Mouse (Mus musculus) hindbrain, embryonic 15.5 days (tissue): ENCODE measurements around the gene Ubxn2a. TPM values are rescaled to one million over a fixed set of nuclear protein-coding genes. Genes with fewer than 3 reads are reported as not detected.
A peak's percentile ranks its signal among the peaks of the same experiment; 100 is the strongest.
"Not testable (repeated sequence)": the region's sequence is repeated elsewhere in the genome, so short reads cannot be mapped to it uniquely, and the experiment has no call there.

Experiments
- ATAC-seq: fragments of 200-750 bp; cut with Nextera tagmentation; 2 replicates; pipeline ENCODE4 v1.8.0; 2017; ENCODE audit warnings: low read depth, moderate number of reproducible peaks, moderate TSS enrichment; ENCODE audit not compliant: low FRiP score
- H3K27ac ChIP-seq: fragments of 300-500 bp; sonication (generic); replicated peaks from 2 replicates; pipeline ENCODE4 v1.5.1; 2015; ENCODE audit warnings: mild to moderate bottlenecking, inconsistent platforms
- H3K27me3 ChIP-seq: fragments of 300-500 bp; sonication (generic); 2 replicates; pipeline ENCODE4 v1.6.1; 2015; ENCODE audit warnings: control low read depth, inconsistent platforms
- H3K36me3 ChIP-seq: fragments of 300-500 bp; sonication (generic); 2 replicates; pipeline ENCODE4 v1.6.1; 2015; ENCODE audit warnings: control low read depth, inconsistent platforms
- H3K4me1 ChIP-seq: fragments of 300-500 bp; sonication (generic); replicated peaks from 2 replicates; pipeline ENCODE4 v1.6.1; 2015; ENCODE audit warnings: control low read depth, inconsistent platforms
- H3K4me2 ChIP-seq: fragments of 300-500 bp; sonication (generic); 2 replicates; pipeline ENCODE4 v1.6.1; 2015; ENCODE audit warnings: moderate library complexity, mild to moderate bottlenecking, inconsistent platforms
- H3K4me3 ChIP-seq: fragments of 300-500 bp; sonication (generic); 2 replicates; pipeline ENCODE4 v1.5.1; 2015; ENCODE audit warnings: mild to moderate bottlenecking, inconsistent platforms
- H3K9ac ChIP-seq: fragments of 300-500 bp; sonication (generic); 2 replicates; pipeline ENCODE4 v1.6.1; 2015; ENCODE audit warnings: inconsistent platforms
- H3K9me3 ChIP-seq: fragments of 300-500 bp; sonication (generic); 2 replicates; pipeline ENCODE4 v1.6.1; 2016; ENCODE audit warnings: control low read depth, inconsistent platforms
- WGBS: fragments of 180-500 bp; shearing (Covaris S2); methylation state at CpG from one replicate; pipeline ENCODE4 v1.1.7; 2015; 5-methylcytosine and 5-hydroxymethylcytosine counted together
- polyA plus RNA-seq: library from polyadenylated mRNA; unstranded; fragments of >200 nt; fragmentation: Nextera tagmentation; extraction: Ambion mirVana; gene quantifications from 2 replicates; pipeline ENCODE4 v1.2.1, GENCODE M21; 2015

Gene Ubxn2a
- 44.7 and 46.7 TPM in 2 replicates for polyA plus RNA-seq

- Histone ChIP-seq H3K27ac (peak within 1 kb of the TSS; percentile 87), H3K27me3 (no peaks in the 10 kb centered on the region), H3K4me3 (peak within 1 kb of the TSS; percentile 83), H3K36me3 (no peaks in the 10 kb centered on the region), H3K4me1 (peaks cover 12% of the 10 kb centered on the region; the same call in 1 of the 2 replicates), H3K9me3 (no peaks in the 10 kb centered on the region), H3K4me2 (peak within 1 kb of the TSS; percentile 59), H3K9ac (peak within 1 kb of the TSS; percentile 73)
- peak; percentile 97 for ATAC-seq
- whole genome bisulfite sequencing: under 1% methylated on average over 122 of the region's 125 CpGs
These were observed at the start of gene Ubxn2a for GRCm38 (mm10) chr12:4906951-4907906. TSS of gene Ubxn2a (minus strand) at chr12:4907705.

GRCm38 (mm10) chr12:4953156-4953555 lies 45.7 kb upstream of the Ubxn2a start:
- no peak overlapping the region for H3K4me3 ChIP-seq
- H3K4me2 ChIP-seq: no peak overlapping the region
- no peak for ATAC-seq
- no peaks in the 10 kb centered on the region for H3K4me1 ChIP-seq
- peaks cover 49% of the 10 kb centered on the region for H3K36me3 ChIP-seq
- H3K27ac ChIP-seq: no peak overlapping the region
- no peaks in the 10 kb centered on the region for H3K9me3 ChIP-seq
- no peak overlapping the region for H3K9ac ChIP-seq
- no peaks in the 10 kb centered on the region for H3K27me3 ChIP-seq
- 84% methylated on average over 4 of the region's 4 CpGs for WGBS

GRCm38 (mm10) chr12:4952272-4952671 lies 44.8 kb upstream of the Ubxn2a start:
- peaks cover 51% of the 10 kb centered on the region for H3K36me3 ChIP-seq
- no peak overlapping the region for H3K4me2 ChIP-seq
- WGBS: 90% methylated on average over 1 of the region's 1 CpGs
- no peak overlapping the region for H3K27ac ChIP-seq
- ATAC-seq: no peak
- no peaks in the 10 kb centered on the region for H3K9me3 ChIP-seq
- no peak overlapping the region for H3K9ac ChIP-seq
- no peak overlapping the region for H3K4me3 ChIP-seq
- no peaks in the 10 kb centered on the region for H3K4me1 ChIP-seq
- no peaks in the 10 kb centered on the region for H3K27me3 ChIP-seq

DNA sequence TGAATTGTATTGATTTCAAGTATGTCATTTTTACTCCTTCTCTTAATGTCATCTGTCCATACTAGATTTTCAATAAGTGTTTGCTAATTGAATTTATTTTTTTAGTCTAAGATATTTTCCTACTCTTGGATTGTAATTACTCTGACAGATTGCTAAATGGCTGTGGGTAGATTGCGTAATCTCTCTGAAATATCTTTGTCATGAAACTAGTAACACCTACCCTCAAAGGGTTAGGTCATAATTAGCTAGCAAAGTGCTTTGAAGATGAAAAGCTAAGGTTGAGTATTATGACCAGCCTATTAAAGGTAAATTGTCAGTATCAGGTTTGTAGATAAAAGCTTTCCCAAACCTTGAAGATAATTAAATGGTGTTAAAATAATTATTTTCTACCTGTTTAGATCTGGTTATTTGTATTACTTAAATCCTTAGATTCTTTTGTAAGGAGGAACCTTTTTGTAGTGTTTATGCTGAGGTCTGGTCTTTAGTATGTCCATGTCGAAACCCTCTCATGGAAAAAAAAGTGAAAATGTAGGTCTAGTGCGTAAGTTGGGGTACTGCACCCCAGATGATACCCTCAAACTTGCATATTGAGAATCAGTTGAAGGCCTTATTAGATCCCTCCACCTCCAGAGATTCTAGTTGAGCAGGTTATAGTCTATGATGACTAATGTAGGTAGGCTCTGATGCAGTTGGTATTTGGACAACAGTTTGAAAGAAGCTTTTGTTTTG lies 23.5 kb upstream of the Ubxn2a start:
- Histone ChIP-seq H3K36me3 (no peaks in the 10 kb centered on the region), H3K4me2 (no peak overlapping the region), H3K4me3 (no peak overlapping the region), H3K27me3 (no peaks in the 10 kb centered on the region), H3K9ac (no peak overlapping the region), H3K27ac (no peak overlapping the region), H3K4me1 (no peaks in the 10 kb centered on the region), H3K9me3 (no peaks in the 10 kb centered on the region)
- WGBS: 89% methylated on average over 3 of the region's 3 CpGs
- no peak for ATAC-seq

- Histone ChIP-seq H3K27ac (no peak overlapping the region), H3K9ac (no peak overlapping the region), H3K9me3 (no peaks in the 10 kb centered on the region), H3K4me3 (no peak overlapping the region), H3K27me3 (no peaks in the 10 kb centered on the region), H3K4me1 (no peaks in the 10 kb centered on the region), H3K36me3 (no peaks in the 10 kb centered on the region), H3K4me2 (no peak overlapping the region)
- 93% methylated on average over 2 of the region's 2 CpGs for WGBS
- no peak for ATAC-seq
These were observed 20.7 kb upstream of the Ubxn2a start for GRCm38 (mm10) chr12:4928197-4928596.

DNA sequence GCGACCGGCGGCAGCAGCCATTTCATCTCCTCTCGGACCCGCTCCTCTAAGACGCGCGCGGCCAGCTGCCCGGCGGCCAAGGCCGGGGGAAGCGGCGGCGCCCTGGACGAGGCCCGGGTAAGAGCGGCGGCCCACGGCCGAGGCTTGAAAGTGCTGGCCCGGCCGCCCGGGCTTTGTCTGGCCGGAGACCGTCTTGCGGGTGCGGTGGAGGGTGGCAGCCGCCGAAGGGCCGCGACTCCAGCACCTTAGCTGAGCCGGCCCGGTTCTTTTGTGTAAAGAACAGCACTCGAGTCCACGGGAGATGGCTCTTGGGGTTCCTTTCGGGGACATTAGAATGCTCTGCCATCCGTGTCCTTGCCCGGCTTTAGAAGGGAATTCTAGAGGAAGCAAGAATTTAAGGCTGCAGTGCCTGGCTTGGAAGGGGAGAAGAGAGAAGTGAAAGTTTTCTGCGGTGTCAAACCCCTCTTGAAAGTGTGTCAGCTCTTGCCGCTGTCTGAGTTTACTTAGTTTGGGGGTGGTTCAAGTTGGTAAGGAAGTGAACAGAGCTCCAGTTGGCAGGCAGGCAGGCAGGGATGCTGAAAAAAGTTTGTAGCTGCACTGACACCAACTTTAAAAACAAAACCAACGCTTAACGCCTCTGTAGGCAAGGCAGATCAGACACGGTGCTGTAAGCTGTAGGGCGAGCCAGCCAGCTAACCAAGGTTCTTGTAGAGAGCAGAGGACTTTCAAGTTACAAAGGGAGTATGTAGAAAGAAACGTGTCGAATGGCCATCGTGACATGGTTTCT lies 10.5 kb upstream of the Ubxn2a start:
- ATAC-seq: peak; percentile 43
- H3K4me2 ChIP-seq: peak overlapping the region; percentile 71
- H3K36me3 ChIP-seq: no peaks in the 10 kb centered on the region
- no peaks in the 10 kb centered on the region for H3K9me3 ChIP-seq
- H3K4me1 ChIP-seq: peaks cover 16% of the 10 kb centered on the region
- peak overlapping the region; percentile 99 for H3K27ac ChIP-seq
- H3K4me3 ChIP-seq: peak overlapping the region; percentile 93
- peak overlapping the region; percentile 97 for H3K9ac ChIP-seq
- H3K27me3 ChIP-seq: no peaks in the 10 kb centered on the region
- under 1% methylated on average over 48 of the region's 48 CpGs for whole genome bisulfite sequencing

GRCm38 (mm10) chr12:4916994-4917804 lies 9.7 kb upstream of the Ubxn2a start, which contains the start of gene Atad2b:
TSS of gene Atad2b (plus strand) at chr12:4917353.
- Histone ChIP-seq H3K9me3 (no peaks in the 10 kb centered on the region), H3K36me3 (no peaks in the 10 kb centered on the region), H3K9ac (peak within 1 kb of the TSS; percentile 97), H3K4me2 (peak within 1 kb of the TSS; percentile 71), H3K27ac (peak within 1 kb of the TSS; percentile 99), H3K27me3 (no peaks in the 10 kb centered on the region), H3K4me3 (peak within 1 kb of the TSS; percentile 93), H3K4me1 (peaks cover 16% of the 10 kb centered on the region)
- WGBS: under 1% methylated on average over 73 of the region's 89 CpGs
- ATAC-seq: peak; percentile 98

DNA sequence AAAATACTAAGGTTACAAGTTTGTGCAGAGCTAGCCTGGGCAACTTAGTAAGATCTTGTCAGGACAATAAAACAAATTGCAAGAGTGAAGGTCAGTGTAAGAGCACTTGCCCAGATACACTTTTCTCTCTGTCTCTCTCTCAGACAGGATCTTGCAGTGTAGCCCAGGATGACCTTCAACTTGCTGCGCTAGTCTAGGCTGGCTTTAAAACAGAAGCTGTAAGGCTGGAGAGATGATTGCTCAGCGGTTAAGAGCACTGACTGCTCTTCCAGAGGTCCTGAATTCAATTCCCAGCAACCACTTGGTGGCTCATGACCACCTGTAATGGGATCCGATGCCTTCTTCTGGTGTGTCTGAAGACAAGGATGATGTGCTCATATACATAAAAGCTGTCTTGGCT lies 7.4 kb upstream of the Ubxn2a start:
- no peak overlapping the region for H3K4me2 ChIP-seq
- WGBS: 87% methylated on average over 3 of the region's 3 CpGs
- no peak overlapping the region for H3K27ac ChIP-seq
- H3K9me3 ChIP-seq: no peaks in the 10 kb centered on the region
- H3K9ac ChIP-seq: no peak overlapping the region
- H3K36me3 ChIP-seq: no peaks in the 10 kb centered on the region
- H3K4me1 ChIP-seq: peaks cover 15% of the 10 kb centered on the region
- no peak for ATAC-seq
- H3K27me3 ChIP-seq: no peaks in the 10 kb centered on the region
- H3K4me3 ChIP-seq: no peak overlapping the region

DNA sequence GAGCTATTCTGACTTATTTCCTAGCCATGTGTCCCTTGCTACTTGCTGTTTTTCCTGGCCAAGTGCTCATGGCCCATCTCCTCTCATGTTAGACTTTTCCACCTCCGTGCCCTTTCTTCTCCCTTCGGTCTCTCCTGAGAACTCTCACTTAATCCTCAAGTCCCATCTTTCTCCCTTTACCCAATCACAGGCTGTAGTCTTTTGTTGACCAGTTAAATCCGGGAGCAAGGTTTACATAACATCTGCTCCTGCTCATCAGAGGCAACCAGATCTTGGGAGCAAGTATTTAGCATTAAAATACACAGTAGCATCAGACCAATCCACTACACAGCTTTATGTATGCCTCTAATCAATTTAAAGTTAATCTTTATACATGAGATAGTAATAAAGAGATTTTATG lies 6.9 kb upstream of the Ubxn2a start:
- Histone ChIP-seq H3K9me3 (no peaks in the 10 kb centered on the region), H3K4me3 (no peak overlapping the region), H3K9ac (no peak overlapping the region), H3K36me3 (no peaks in the 10 kb centered on the region), H3K4me1 (peaks cover 10% of the 10 kb centered on the region), H3K27ac (no peak overlapping the region), H3K4me2 (no peak overlapping the region), H3K27me3 (no peaks in the 10 kb centered on the region)
- ATAC-seq: no peak
- 68% methylated on average over 3 of the region's 3 CpGs for WGBS

DNA sequence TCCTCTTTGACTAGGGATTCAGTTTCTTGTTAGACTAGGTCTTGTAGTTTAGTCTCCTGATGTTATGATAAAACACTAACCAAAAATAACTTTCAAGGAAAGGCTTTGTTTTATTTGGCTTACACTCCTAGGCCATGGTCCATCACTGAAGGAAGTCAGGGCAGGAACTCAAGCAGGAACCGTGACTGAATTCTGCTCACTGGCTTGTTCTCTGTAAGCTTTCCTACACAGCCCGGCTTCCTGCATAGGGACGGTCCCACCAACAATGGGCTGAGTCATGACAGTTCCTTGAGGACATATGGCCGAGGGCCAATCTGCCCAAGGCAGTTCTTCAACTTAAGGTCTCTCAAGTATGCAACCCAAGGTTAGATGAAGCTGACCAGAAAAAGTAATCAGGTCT lies 4.2 kb upstream of the Ubxn2a start:
- Histone ChIP-seq H3K4me2 (no peak overlapping the region), H3K27me3 (no peaks in the 10 kb centered on the region), H3K4me3 (no peak overlapping the region), H3K9me3 (no peaks in the 10 kb centered on the region), H3K4me1 (peaks cover 3% of the 10 kb centered on the region; the same call in 1 of the 2 replicates), H3K27ac (no peak overlapping the region), H3K36me3 (no peaks in the 10 kb centered on the region), H3K9ac (no peak overlapping the region)
- ATAC-seq: no peak
- WGBS: 89% methylated on average over 4 of the region's 4 CpGs

- not testable (repeated sequence) for ATAC-seq, H3K9ac ChIP-seq
- peaks cover 12% of the 10 kb centered on the region; the same call in 1 of the 2 replicates for H3K4me1 ChIP-seq
These were observed 3.0 kb upstream of the Ubxn2a start for GRCm38 (mm10) chr12:4910496-4910895.

More at GRCm38 (mm10) chr12:4910496-4910895, 3.0 kb upstream of the Ubxn2a start:
- not testable (repeated sequence) for H3K4me2 ChIP-seq, H3K36me3 ChIP-seq, H3K27me3 ChIP-seq, H3K4me3 ChIP-seq, H3K27ac ChIP-seq, H3K9me3 ChIP-seq
- WGBS: 100% methylated on average over 1 of the region's 1 CpGs
